Mouse (Mus musculus) olfactory bulb, adult 2 months (tissue): ENCODE results near the gene Capns2. TPM values are rescaled to one million over a fixed set of nuclear protein-coding genes. Genes with fewer than 3 reads are reported as not detected.

ENCODE experiments used
- H3K27ac ChIP-seq: fragments of 200-500 bp; 2 replicates; pipeline ENCODE4 v1.5.1; 2012; ENCODE audit warnings: low read depth, low read length; ENCODE audit not compliant: insufficient read depth
- H3K4me1 ChIP-seq: fragments of 200-500 bp; 2 replicates; pipeline ENCODE4 v1.6.1; 2012; ENCODE audit warnings: low read length; ENCODE audit not compliant: control insufficient read depth, insufficient read depth
- H3K4me3 ChIP-seq: fragments of 200-500 bp; 2 replicates; pipeline ENCODE4 v1.5.1; 2012; ENCODE audit warnings: mild to moderate bottlenecking, low read depth, low read length, moderate library complexity; ENCODE audit not compliant: insufficient read depth
- CTCF ChIP-seq: fragments of 200-500 bp; IDR thresholded peaks from 2 replicates; pipeline ENCODE4 v1.5.1; 2012; ENCODE audit warnings: low read depth, mild to moderate bottlenecking, low read length, moderate library complexity; ENCODE audit not compliant: insufficient read depth
- POLR2A ChIP-seq: fragments of 200-500 bp; IDR thresholded peaks from 2 replicates; pipeline ENCODE4 v1.6.1; 2012; ENCODE audit warnings: mild to moderate bottlenecking, low read depth, low read length, moderate library complexity; ENCODE audit not compliant: insufficient read depth
- whole genome bisulfite sequencing: fragments of 180-500 bp; shearing (Covaris S2); methylation state at CpG from one replicate; pipeline ENCODE4 v1.1.7; 2018; 5-methylcytosine and 5-hydroxymethylcytosine counted together
- polyA plus RNA-seq: library from polyadenylated mRNA; stranded (reverse); fragments of >200 nt; gene quantifications from 2 replicates; pipeline ENCODE4 v1.2.4, GENCODE M21; 2012; ENCODE audit warnings: low replicate concordance; ENCODE audit not compliant: missing spikeins, insufficient read depth, insufficient read length

Capns2 gene
- polyA plus RNA-seq, 1 experiment = not detected

DNA sequence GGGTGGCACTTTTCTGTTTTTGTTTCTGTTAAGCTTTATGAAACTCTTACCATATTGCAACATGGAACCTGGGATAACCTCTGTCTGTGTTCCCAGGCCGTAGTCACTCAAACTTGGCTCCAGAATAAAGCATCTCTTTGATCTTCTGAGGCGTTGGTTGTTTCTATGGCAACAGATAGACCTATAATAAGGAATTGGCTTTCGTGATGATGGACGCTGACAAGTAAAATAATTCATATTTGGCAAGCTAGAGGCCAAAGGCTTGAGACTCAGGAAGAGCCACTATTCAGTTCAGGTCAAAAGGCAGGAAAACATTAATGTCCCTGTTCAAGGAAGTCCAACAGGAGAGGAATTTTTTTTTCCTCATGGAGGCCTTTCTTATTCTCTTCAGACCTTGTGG lies 27.8 kb downstream of the Capns2 start:
- WGBS = 75% methylated on average over 4 of the region's 4 CpGs
- H3K4me3 ChIP-seq = no peak overlapping the region
- H3K27ac ChIP-seq = no peak overlapping the region
- H3K4me1 ChIP-seq = no peaks in the 10 kb centered on the region
- TF ChIP-seq CTCF (no peak), POLR2A (no peak)

DNA sequence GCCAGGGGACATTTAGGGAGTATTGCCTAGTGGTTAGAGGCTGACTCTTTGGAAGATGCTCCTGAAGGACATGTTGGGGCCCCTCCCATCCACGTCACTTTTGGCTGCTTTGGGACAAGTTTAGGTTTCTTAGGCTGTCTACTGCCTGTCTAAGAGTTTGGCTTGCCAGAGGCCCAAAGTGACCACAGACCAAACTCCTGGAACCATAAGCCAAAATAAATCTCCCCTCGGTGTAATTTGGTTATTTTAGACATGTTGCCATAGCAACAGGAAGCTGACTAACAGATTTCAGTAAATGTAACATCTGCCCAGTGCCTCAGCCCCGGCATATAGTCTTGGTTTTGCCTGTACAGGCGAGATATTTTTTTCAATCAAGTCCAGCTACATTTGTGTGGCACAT lies 36.8 kb downstream of the Capns2 start:
- Histone ChIP-seq H3K4me3 (no peak overlapping the region), H3K4me1 (no peaks in the 10 kb centered on the region), H3K27ac (no peak overlapping the region)
- TF ChIP-seq CTCF = no peak
- TF ChIP-seq POLR2A = no peak
- WGBS = 71% methylated on average over 4 of the region's 4 CpGs

DNA sequence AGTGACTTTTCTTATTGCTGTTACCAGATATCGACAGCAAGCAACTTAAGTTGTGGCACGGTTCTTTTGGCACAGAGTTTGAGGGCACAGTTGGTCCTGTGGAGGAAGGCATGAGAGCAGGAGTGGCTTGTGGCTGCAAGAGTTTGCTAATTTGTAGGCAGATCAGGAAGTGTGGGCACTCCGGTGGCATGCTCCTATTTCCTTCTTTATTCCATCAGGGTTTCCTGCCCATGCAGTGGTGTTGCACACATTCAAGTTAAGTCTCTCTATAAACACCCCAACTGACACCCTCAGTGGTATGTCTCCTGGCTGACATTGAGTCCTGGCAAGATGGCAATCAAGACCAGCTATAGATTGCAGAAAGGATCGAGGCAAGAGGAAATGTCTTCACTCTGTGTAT lies 47.9 kb downstream of the Capns2 start:
- no peak for TF ChIP-seq POLR2A
- no peak for TF ChIP-seq CTCF
- Histone ChIP-seq H3K4me1 (no peaks in the 10 kb centered on the region), H3K27ac (no peak overlapping the region), H3K4me3 (no peak overlapping the region)
- 82% methylated on average over 4 of the region's 4 CpGs for WGBS

DNA sequence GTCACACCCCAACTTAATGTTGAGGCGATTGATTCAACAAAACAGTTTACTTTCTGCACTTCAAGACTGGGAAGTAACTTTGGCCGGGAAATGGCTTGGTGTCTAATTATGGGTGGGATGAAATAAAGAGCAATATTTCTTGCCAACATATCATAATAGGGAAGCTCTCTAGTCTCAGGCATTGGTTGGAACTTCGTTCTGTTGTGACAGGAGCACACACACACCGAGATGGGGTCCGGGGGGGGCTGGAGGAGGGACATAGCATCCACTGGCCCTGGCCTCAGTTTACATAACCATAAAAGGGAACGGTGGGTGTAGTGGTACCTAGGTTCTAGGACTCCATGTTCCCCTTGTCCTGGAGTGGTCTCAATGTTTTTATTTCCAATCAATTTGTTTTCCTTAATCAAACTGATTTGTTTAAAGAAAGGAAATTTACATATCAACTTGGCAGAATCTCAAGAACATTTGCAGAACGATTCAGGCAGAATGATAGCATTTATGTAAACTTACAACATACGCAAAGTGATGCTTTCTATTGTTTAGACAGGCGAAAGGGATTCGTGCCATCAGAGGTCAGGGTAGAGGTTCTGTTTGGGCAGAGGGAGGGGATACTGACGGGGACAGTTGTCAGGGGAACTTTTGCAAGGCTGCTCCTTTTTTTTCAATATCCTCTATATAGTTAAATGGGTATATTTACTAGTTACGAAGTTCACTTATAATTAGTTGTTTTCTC lies 49.6 kb downstream of the Capns2 start:
- TF ChIP-seq CTCF (no peak), POLR2A (no peak)
- no peak overlapping the region for H3K4me3 ChIP-seq
- H3K27ac ChIP-seq = no peak overlapping the region
- no peaks in the 10 kb centered on the region for H3K4me1 ChIP-seq
- 68% methylated on average over 12 of the region's 12 CpGs for WGBS

Other genes starting within 250 kb of the Capns2 start
- gene Irx6, start 227.1 kb upstream of the Capns2 start, polyA plus RNA-seq = not detected in 2 replicates
- not detected in 2 replicates for gene Mmp2, start 74.1 kb upstream of the Capns2 start, polyA plus RNA-seq
- not detected in 2 replicates for gene Lpcat2, start 46.1 kb upstream of the Capns2 start, polyA plus RNA-seq
- gene Slc6a2, start 58.7 kb downstream of the Capns2 start, polyA plus RNA-seq = not detected in 2 replicates
- gene Ces1a, start 146.8 kb downstream of the Capns2 start, polyA plus RNA-seq = not detected in 2 replicates
- gene Ces1b, start 178.6 kb downstream of the Capns2 start, polyA plus RNA-seq = not detected in 2 replicates
- gene Ces1c, start 229.9 kb downstream of the Capns2 start, polyA plus RNA-seq = not detected in 2 replicates